Mouse (Mus musculus): ENCODE measurements around the gene Xk.
A peak's percentile ranks its signal among the peaks of the same experiment; 100 is the strongest.
"Not testable (repeated sequence)": the region's sequence is repeated elsewhere in the genome, so short reads cannot be mapped to it uniquely, and the experiment has no call there.

The Xk gene

GRCm38 (mm10) chrX:9272460-9273361 is at the start of gene Xk:
TSS of gene Xk (plus strand) at chrX:9272756.
- DNase-seq, result peak; percentile 68 to 75

- no peak for DNase-seq
Measured at GRCm38 (mm10) chrX:9227105-9227504, 45.5 kb upstream of the Xk start.

- peak; percentile 44 to 52 for DNase-seq
Measured at GRCm38 (mm10) chrX:9240737-9241591, 31.6 kb upstream of the Xk start.

GRCm38 (mm10) chrX:9243381-9243864 is 29.1 kb upstream of the Xk start:
- DNase-seq, result peak; percentile 55 to 59

GRCm38 (mm10) chrX:9244603-9245336 is 27.8 kb upstream of the Xk start:
- peak; percentile 10 to 24 for DNase-seq

- no peak for DNase-seq
Measured at GRCm38 (mm10) chrX:9248911-9249310, 23.6 kb upstream of the Xk start.

- no peak for DNase-seq
Measured at GRCm38 (mm10) chrX:9253990-9254389, 18.6 kb upstream of the Xk start.

- DNase-seq, result no peak
Measured at GRCm38 (mm10) chrX:9254901-9255300, 17.7 kb upstream of the Xk start.

GRCm38 (mm10) chrX:9256766-9257165 is 15.8 kb upstream of the Xk start, which contains the start of gene Gm14862:
TSS of gene Gm14862 (minus strand) at chrX:9256899.
- no peak for DNase-seq

- DNase-seq, result no peak
Measured at GRCm38 (mm10) chrX:9257831-9258230, 14.7 kb upstream of the Xk start.

GRCm38 (mm10) chrX:9259267-9259666 is 13.3 kb upstream of the Xk start:
- no peak for DNase-seq

GRCm38 (mm10) chrX:9271112-9271511 is 1.4 kb upstream of the Xk start:
- peak; percentile 55 to 62 for DNase-seq

- no peak for DNase-seq
Measured at GRCm38 (mm10) chrX:9271947-9272459, 553 bp upstream of the Xk start.

- no peak for DNase-seq
Measured at GRCm38 (mm10) chrX:9273377-9274002, 934 bp downstream of the Xk start.

- no peak for DNase-seq
Measured at GRCm38 (mm10) chrX:9274321-9274720, 1.8 kb downstream of the Xk start.

GRCm38 (mm10) chrX:9283464-9283863 is 10.9 kb downstream of the Xk start, which contains the start of gene H2al1m:
TSS of gene H2al1m (plus strand) at chrX:9283764.
- not testable (repeated sequence) for DNase-seq

GRCm38 (mm10) chrX:9293140-9293829 is 20.7 kb downstream of the Xk start:
- DNase-seq, result not testable (repeated sequence)

- DNase-seq, result no peak
Measured at GRCm38 (mm10) chrX:9298413-9298864, 25.9 kb downstream of the Xk start.

GRCm38 (mm10) chrX:9302791-9303190 is 30.2 kb downstream of the Xk start:
- no peak for DNase-seq

- DNase-seq, result no peak
Measured at GRCm38 (mm10) chrX:9303455-9303854, 30.9 kb downstream of the Xk start.

GRCm38 (mm10) chrX:9316457-9316856 is 43.9 kb downstream of the Xk start:
- DNase-seq, result not testable (repeated sequence)
